Mouse (Mus musculus): ENCODE measurements around the gene Timm23. TPM values are rescaled to one million over a fixed set of nuclear protein-coding genes. Genes with fewer than 3 reads are reported as not detected.

Timm23 gene
- polyA plus RNA-seq, 1 experiment from 2014 or later: 209 TPM

- no peaks in the 10 kb centered on the region for H3K4me1 ChIP-seq (replicated peaks; ENCODE audit: control insufficient read depth, insufficient read depth, low read length)
- no peaks in the 10 kb centered on the region; the same call in 1 of the 2 replicates for H3K36me3 ChIP-seq (ENCODE audit: control insufficient read depth, insufficient read depth)
- H3K27ac ChIP-seq (ENCODE audit: low read depth, low read length): peak overlapping the region; percentile 99
- no peak; the same call in 1 of the 2 replicates for TF ChIP-seq CTCF (IDR thresholded peaks at IDR 0.05; ENCODE audit: low read depth)
- H3K4me2 ChIP-seq (replicated peaks; ENCODE audit: low read depth): peak overlapping the region; percentile 77
- H3K9ac ChIP-seq (ENCODE audit: low read depth, low read length): peak overlapping the region; percentile 97; the same call in 1 of the 2 replicates
- peak overlapping the region; percentile 88 for H3K4me3 ChIP-seq (ENCODE audit: low read depth, low read length)
- peak; percentile 6; the same call in 1 of the 2 replicates for ATAC-seq
- no peaks in the 10 kb centered on the region for H3K27me3 ChIP-seq (replicated peaks; ENCODE audit: control insufficient read depth, insufficient read depth, low read length)
- WGBS: 27% methylated on average over 4 of the region's 4 CpGs
- H3K9me3 ChIP-seq (ENCODE audit: control insufficient read depth): no peaks in the 10 kb centered on the region
Observed at GRCm38 (mm10) chr14:32159150-32159670, 42.5 kb downstream of the Timm23 start.

- H3K27ac ChIP-seq (ENCODE audit: low read depth, low read length): no peak overlapping the region
- no peak overlapping the region for H3K4me3 ChIP-seq (ENCODE audit: low read depth, low read length)
- H3K4me1 ChIP-seq (replicated peaks; ENCODE audit: control insufficient read depth, insufficient read depth, low read length): no peaks in the 10 kb centered on the region
- no peaks in the 10 kb centered on the region for H3K36me3 ChIP-seq (ENCODE audit: control insufficient read depth, insufficient read depth)
- no peak overlapping the region for H3K9ac ChIP-seq (ENCODE audit: low read depth, low read length)
- no peaks in the 10 kb centered on the region for H3K27me3 ChIP-seq (replicated peaks; ENCODE audit: control insufficient read depth, insufficient read depth, low read length)
- H3K9me3 ChIP-seq (ENCODE audit: control insufficient read depth): no peaks in the 10 kb centered on the region
- WGBS: 91% methylated on average over 6 of the region's 6 CpGs
- ATAC-seq: no peak
- TF ChIP-seq CTCF (IDR thresholded peaks at IDR 0.05; ENCODE audit: low read depth): no peak
- no peak overlapping the region for H3K4me2 ChIP-seq (replicated peaks; ENCODE audit: low read depth)
Observed at GRCm38 (mm10) chr14:32154758-32155157, 46.9 kb downstream of the Timm23 start.

- H3K27ac ChIP-seq (ENCODE audit: low read depth, low read length): no peak overlapping the region
- H3K27me3 ChIP-seq (replicated peaks; ENCODE audit: control insufficient read depth, insufficient read depth, low read length): no peaks in the 10 kb centered on the region
- no peaks in the 10 kb centered on the region for H3K9me3 ChIP-seq (ENCODE audit: control insufficient read depth)
- ATAC-seq: no peak
- no peak for TF ChIP-seq CTCF (IDR thresholded peaks at IDR 0.05; ENCODE audit: low read depth)
- H3K9ac ChIP-seq (ENCODE audit: low read depth, low read length): no peak overlapping the region
- no peak overlapping the region for H3K4me3 ChIP-seq (ENCODE audit: low read depth, low read length)
- no peaks in the 10 kb centered on the region for H3K4me1 ChIP-seq (replicated peaks; ENCODE audit: control insufficient read depth, insufficient read depth, low read length)
- WGBS: 99% methylated on average over 2 of the region's 2 CpGs
- no peak overlapping the region for H3K4me2 ChIP-seq (replicated peaks; ENCODE audit: low read depth)
- no peaks in the 10 kb centered on the region for H3K36me3 ChIP-seq (ENCODE audit: control insufficient read depth, insufficient read depth)
Observed at GRCm38 (mm10) chr14:32153156-32153555, 48.5 kb downstream of the Timm23 start.

GRCm38 (mm10) chr14:32152243-32152965 is 49.3 kb downstream of the Timm23 start:
- ATAC-seq: no peak
- no peaks in the 10 kb centered on the region for H3K9me3 ChIP-seq (ENCODE audit: control insufficient read depth)
- H3K27me3 ChIP-seq (replicated peaks; ENCODE audit: control insufficient read depth, insufficient read depth, low read length): no peaks in the 10 kb centered on the region
- no peak overlapping the region for H3K9ac ChIP-seq (ENCODE audit: low read depth, low read length)
- H3K4me3 ChIP-seq (ENCODE audit: low read depth, low read length): no peak overlapping the region
- no peaks in the 10 kb centered on the region for H3K36me3 ChIP-seq (ENCODE audit: control insufficient read depth, insufficient read depth)
- WGBS: 92% methylated on average over 18 of the region's 18 CpGs
- no peaks in the 10 kb centered on the region for H3K4me1 ChIP-seq (replicated peaks; ENCODE audit: control insufficient read depth, insufficient read depth, low read length)
- H3K27ac ChIP-seq (ENCODE audit: low read depth, low read length): no peak overlapping the region
- no peak overlapping the region for H3K4me2 ChIP-seq (replicated peaks; ENCODE audit: low read depth)
- no peak for TF ChIP-seq CTCF (IDR thresholded peaks at IDR 0.05; ENCODE audit: low read depth)

- Histone ChIP-seq H3K27ac (ENCODE audit: low read depth, low read length) (no peak overlapping the region), H3K9ac (ENCODE audit: low read depth, low read length) (no peak overlapping the region), H3K4me2 (replicated peaks; ENCODE audit: low read depth) (no peak overlapping the region), H3K36me3 (ENCODE audit: control insufficient read depth, insufficient read depth) (no peaks in the 10 kb centered on the region), H3K9me3 (ENCODE audit: control insufficient read depth) (no peaks in the 10 kb centered on the region), H3K4me1 (replicated peaks; ENCODE audit: control insufficient read depth, insufficient read depth, low read length) (no peaks in the 10 kb centered on the region), H3K27me3 (replicated peaks; ENCODE audit: control insufficient read depth, insufficient read depth, low read length) (no peaks in the 10 kb centered on the region), H3K4me3 (ENCODE audit: low read depth, low read length) (no peak overlapping the region)
- ATAC-seq: no peak
- TF ChIP-seq CTCF (IDR thresholded peaks at IDR 0.05; ENCODE audit: low read depth): peak; percentile 58
- 82% methylated on average over 2 of the region's 2 CpGs for WGBS
Observed at GRCm38 (mm10) chr14:32150872-32151271, 50.8 kb downstream of the Timm23 start.

GRCm38 (mm10) chr14:32146578-32146977 is 55.1 kb downstream of the Timm23 start:
- Histone ChIP-seq H3K4me2 (replicated peaks; ENCODE audit: low read depth) (no peak overlapping the region), H3K27me3 (replicated peaks; ENCODE audit: control insufficient read depth, insufficient read depth, low read length) (no peaks in the 10 kb centered on the region), H3K4me3 (ENCODE audit: low read depth, low read length) (no peak overlapping the region), H3K9ac (ENCODE audit: low read depth, low read length) (no peak overlapping the region), H3K4me1 (replicated peaks; ENCODE audit: control insufficient read depth, insufficient read depth, low read length) (no peaks in the 10 kb centered on the region), H3K27ac (ENCODE audit: low read depth, low read length) (no peak overlapping the region), H3K9me3 (ENCODE audit: control insufficient read depth) (no peaks in the 10 kb centered on the region), H3K36me3 (ENCODE audit: control insufficient read depth, insufficient read depth) (no peaks in the 10 kb centered on the region)
- 60% methylated on average over 2 of the region's 2 CpGs for WGBS
- TF ChIP-seq CTCF (IDR thresholded peaks at IDR 0.05; ENCODE audit: low read depth): no peak
- ATAC-seq: no peak

Measured in intestine, postnatal 0 days (tissue).